Mouse (Mus musculus): ENCODE data around the gene Gm20388. TPM values are rescaled to one million over a fixed set of nuclear protein-coding genes. Genes with fewer than 3 reads are reported as not detected.

Gm20388 gene
- total RNA-seq, 1 experiment = 27.0 TPM

DNA sequence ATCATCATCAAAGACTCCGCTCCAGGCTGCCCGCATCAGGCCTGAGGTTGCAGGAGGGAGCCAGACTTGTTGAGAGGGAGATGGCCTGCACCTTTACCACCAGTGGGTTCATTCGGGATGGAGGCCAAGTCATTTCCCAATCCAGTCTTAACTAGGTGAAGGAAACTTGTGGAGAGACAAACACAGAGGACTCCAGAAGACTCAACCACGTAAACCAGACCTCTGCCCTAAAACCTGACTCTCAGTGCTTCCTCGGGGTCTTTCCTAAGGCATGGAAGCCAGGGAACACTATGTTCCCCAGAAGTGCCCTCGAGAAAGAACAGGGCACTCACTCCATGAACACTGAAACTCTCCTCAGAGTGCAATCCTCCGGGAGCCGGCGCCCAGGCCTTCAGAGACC is 1994.4 kb downstream of the Gm20388 start:
- H3K4me1 ChIP-seq (ENCODE audit: control insufficient read depth in 2 of 2, insufficient read depth in 2 of 2, low read length in 2 of 2, poor library complexity in 1 of 2) = peaks cover 12 to 35% of the 10 kb centered on the region in 2 experiments; a peak in 3 of 4 replicates
- no peak for TF ChIP-seq ZNF384 (IDR thresholded peaks at IDR 0.05; ENCODE audit: low read depth, low read length)
- no peak for TF ChIP-seq HCFC1 (IDR thresholded peaks at IDR 0.05; ENCODE audit: borderline replicate concordance, insufficient read depth, low read length)
- no peak for TF ChIP-seq CHD2 (IDR thresholded peaks at IDR 0.05; ENCODE audit: low read depth, low read length)
- no peak for TF ChIP-seq MAFK (IDR thresholded peaks at IDR 0.05; ENCODE audit: insufficient read depth, low read depth, low read length)
- no peak for TF ChIP-seq ZC3H11A (IDR thresholded peaks at IDR 0.05; ENCODE audit: borderline replicate concordance, low read depth, low read length)

DNA sequence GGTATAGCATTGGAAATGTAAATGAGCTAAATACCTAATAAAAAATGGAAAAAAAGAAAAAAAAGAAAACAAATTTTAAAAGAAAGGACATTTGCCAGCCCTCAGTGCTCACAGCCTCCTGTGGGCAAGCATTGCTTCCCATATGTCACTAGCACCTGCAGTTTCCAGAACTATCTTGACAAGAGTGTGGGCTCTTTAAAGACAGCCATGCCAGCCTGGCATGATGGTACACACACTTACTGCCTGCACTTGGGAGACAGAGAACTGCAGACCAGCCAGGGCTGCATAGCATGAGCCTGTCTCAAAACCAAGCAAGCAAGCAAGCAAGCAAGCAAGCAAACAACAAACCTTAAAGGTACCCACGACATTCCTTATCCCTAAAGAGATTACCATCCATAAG is 1994.8 kb downstream of the Gm20388 start:
- Histone ChIP-seq H3K27ac (ENCODE audit: insufficient read depth, low read depth, low read length, poor library complexity, severe bottlenecking) (no peak overlapping the region), H3K9me3 (ENCODE audit: control insufficient read depth, insufficient read depth, low read depth, low read length) (no peaks in the 10 kb centered on the region), H3K4me3 (ENCODE audit: insufficient read depth in 1 of 2, low read depth in 1 of 2, low read length in 2 of 2, poor library complexity in 1 of 2, severe bottlenecking in 1 of 2) (peak overlapping the region; percentile 92 to 95), H3K36me3 (ENCODE audit: control insufficient read depth, insufficient read depth, low read length, poor library complexity, severe bottlenecking) (peaks cover 35% of the 10 kb centered on the region), H3K4me1 (ENCODE audit: control insufficient read depth in 2 of 2, insufficient read depth in 2 of 2, low read length in 2 of 2, poor library complexity in 1 of 2) (peaks cover 12 to 36% of the 10 kb centered on the region in 2 experiments; a peak in 3 of 4 replicates), H3K9ac (ENCODE audit: insufficient read depth, low read depth, low read length, poor library complexity, severe bottlenecking) (no peak overlapping the region)
- in situ Hi-C loops (cut with MboI; ENCODE audit: low sequenced_read_pairs in 2 of 2, unreplicated experiment in 2 of 2) = no loop called here
- TF ChIP-seq ZC3H11A (IDR thresholded peaks at IDR 0.05; ENCODE audit: borderline replicate concordance, low read depth, low read length) = no peak
- no peak for TF ChIP-seq HCFC1 (IDR thresholded peaks at IDR 0.05; ENCODE audit: borderline replicate concordance, insufficient read depth, low read length)
- TF ChIP-seq ZNF384 (IDR thresholded peaks at IDR 0.05; ENCODE audit: low read depth, low read length) = no peak
- TF ChIP-seq MAFK (IDR thresholded peaks at IDR 0.05; ENCODE audit: insufficient read depth, low read depth, low read length) = no peak
- no peak for TF ChIP-seq CHD2 (IDR thresholded peaks at IDR 0.05; ENCODE audit: low read depth, low read length)
- DNase-seq (ENCODE audit: low read depth, low spot score) = no peak

More for the DNA sequence above, 1994.4 kb downstream of the Gm20388 start:
- peaks cover 36% of the 10 kb centered on the region for H3K36me3 ChIP-seq (ENCODE audit: control insufficient read depth, insufficient read depth, low read length, poor library complexity, severe bottlenecking)
- H3K27ac ChIP-seq (ENCODE audit: insufficient read depth, low read depth, low read length, poor library complexity, severe bottlenecking) = no peak overlapping the region
- H3K4me3 ChIP-seq (ENCODE audit: insufficient read depth in 1 of 2, low read depth in 1 of 2, low read length in 2 of 2, poor library complexity in 1 of 2, severe bottlenecking in 1 of 2) = peak overlapping the region; percentile 11 to 92
- no peaks in the 10 kb centered on the region for H3K9me3 ChIP-seq (ENCODE audit: control insufficient read depth, insufficient read depth, low read depth, low read length)
- H3K9ac ChIP-seq (ENCODE audit: insufficient read depth, low read depth, low read length, poor library complexity, severe bottlenecking) = peak overlapping the region; percentile 8
- DNase-seq (ENCODE audit: low read depth, low spot score) = no peak
- in situ Hi-C loops (cut with MboI; ENCODE audit: low sequenced_read_pairs in 2 of 2, unreplicated experiment in 2 of 2) = no loop called here

DNA sequence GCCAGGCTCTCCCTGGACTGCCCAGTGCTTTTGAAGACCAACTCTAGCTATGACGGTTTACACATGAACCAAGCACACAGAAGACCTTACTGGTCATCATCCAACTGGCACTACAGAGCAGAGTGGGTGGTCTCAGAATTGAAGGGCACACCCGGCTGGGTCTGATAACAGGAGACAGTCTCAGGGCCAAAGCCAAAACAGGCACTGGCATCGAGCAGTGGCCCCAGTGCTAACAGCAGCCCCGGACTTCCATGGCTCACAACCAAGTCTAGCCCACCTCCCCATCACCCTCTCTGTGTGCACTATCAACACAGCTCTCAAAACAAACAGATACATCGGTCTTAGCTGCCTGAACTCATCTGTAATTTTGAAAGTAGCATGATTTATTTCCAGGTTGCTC is 1995.2 kb downstream of the Gm20388 start:
- H3K4me3 ChIP-seq (ENCODE audit: insufficient read depth in 1 of 2, low read depth in 1 of 2, low read length in 2 of 2, poor library complexity in 1 of 2, severe bottlenecking in 1 of 2) = peak overlapping the region; percentile 92 to 95
- in situ Hi-C loops (cut with MboI; ENCODE audit: low sequenced_read_pairs in 2 of 2, unreplicated experiment in 2 of 2) = no loop called here
- H3K9ac ChIP-seq (ENCODE audit: insufficient read depth, low read depth, low read length, poor library complexity, severe bottlenecking) = peak overlapping the region; percentile 93
- peaks cover 33% of the 10 kb centered on the region for H3K36me3 ChIP-seq (ENCODE audit: control insufficient read depth, insufficient read depth, low read length, poor library complexity, severe bottlenecking)
- no peak for DNase-seq (ENCODE audit: low read depth, low spot score)
- no peak overlapping the region for H3K27ac ChIP-seq (ENCODE audit: insufficient read depth, low read depth, low read length, poor library complexity, severe bottlenecking)
- H3K9me3 ChIP-seq (ENCODE audit: control insufficient read depth, insufficient read depth, low read depth, low read length) = no peaks in the 10 kb centered on the region
- H3K4me1 ChIP-seq (ENCODE audit: control insufficient read depth in 2 of 2, insufficient read depth in 2 of 2, low read length in 2 of 2, poor library complexity in 1 of 2) = peaks cover 12 to 35% of the 10 kb centered on the region in 2 experiments; a peak in 3 of 4 replicates
- TF ChIP-seq HCFC1 (IDR thresholded peaks at IDR 0.05; ENCODE audit: borderline replicate concordance, insufficient read depth, low read length) (no peak), CHD2 (IDR thresholded peaks at IDR 0.05; ENCODE audit: low read depth, low read length) (no peak), MAFK (IDR thresholded peaks at IDR 0.05; ENCODE audit: insufficient read depth, low read depth, low read length) (no peak), ZNF384 (IDR thresholded peaks at IDR 0.05; ENCODE audit: low read depth, low read length) (no peak), ZC3H11A (IDR thresholded peaks at IDR 0.05; ENCODE audit: borderline replicate concordance, low read depth, low read length) (no peak)

DNA sequence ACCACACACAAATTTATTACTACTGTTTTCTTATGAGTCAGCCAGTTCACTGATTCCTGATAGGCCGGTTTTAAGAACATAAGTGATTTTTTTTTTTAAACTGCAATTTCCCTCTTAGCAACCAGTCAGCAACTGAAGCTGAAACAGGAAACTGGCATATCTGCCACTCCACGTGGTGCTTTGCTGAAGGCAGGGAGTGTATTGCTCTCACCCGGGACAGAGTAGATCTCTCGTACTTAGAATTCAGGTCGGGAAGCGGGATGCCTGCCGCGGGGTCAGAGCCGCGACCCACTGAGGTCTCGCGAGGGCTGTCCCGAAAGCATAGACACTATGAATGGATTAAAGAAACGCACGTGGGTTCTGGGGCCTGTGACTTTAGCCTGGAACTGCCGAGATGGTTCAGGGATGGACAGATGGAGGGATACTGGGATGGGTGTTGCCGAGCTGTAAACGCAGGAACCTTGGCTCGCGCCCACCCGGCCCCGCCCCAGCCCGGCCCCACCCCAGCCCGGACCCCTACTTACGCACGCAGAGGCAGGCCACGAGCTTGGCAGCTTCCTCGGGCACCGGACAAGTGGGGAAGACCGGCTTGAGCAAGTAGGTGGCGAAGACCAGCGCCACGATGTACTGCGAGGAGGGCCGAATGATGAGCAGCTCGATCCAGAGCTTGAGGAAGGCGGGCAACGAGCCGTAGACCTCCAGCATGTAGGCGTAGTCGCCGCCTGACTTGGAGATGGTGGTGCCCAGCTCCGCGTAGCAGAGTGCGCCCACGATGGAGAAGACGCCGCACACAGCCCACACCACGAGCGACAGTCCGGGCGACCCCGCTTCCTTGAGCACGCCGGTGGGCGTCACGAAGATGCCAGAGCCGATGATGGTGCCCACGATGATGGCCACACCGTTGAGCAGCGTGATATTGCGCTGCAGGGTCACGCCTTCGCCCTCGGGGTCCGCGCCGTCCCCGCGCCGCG is 1996.2 kb downstream of the Gm20388 start:
- peaks cover 27% of the 10 kb centered on the region for H3K36me3 ChIP-seq (ENCODE audit: control insufficient read depth, insufficient read depth, low read length, poor library complexity, severe bottlenecking)
- no peaks in the 10 kb centered on the region for H3K9me3 ChIP-seq (ENCODE audit: control insufficient read depth, insufficient read depth, low read depth, low read length)
- H3K4me1 ChIP-seq (ENCODE audit: control insufficient read depth in 2 of 2, insufficient read depth in 2 of 2, low read length in 2 of 2, poor library complexity in 1 of 2) = peaks cover 12 to 28% of the 10 kb centered on the region in 2 experiments; a peak in 3 of 4 replicates
- H3K9ac ChIP-seq (ENCODE audit: insufficient read depth, low read depth, low read length, poor library complexity, severe bottlenecking) = peak overlapping the region; percentile 93
- no peak for DNase-seq (ENCODE audit: low read depth, low spot score)
- in situ Hi-C loops (cut with MboI; ENCODE audit: low sequenced_read_pairs in 2 of 2, unreplicated experiment in 2 of 2) = no loop called here
- peak overlapping the region; percentile 92 to 95 for H3K4me3 ChIP-seq (ENCODE audit: insufficient read depth in 1 of 2, low read depth in 1 of 2, low read length in 2 of 2, poor library complexity in 1 of 2, severe bottlenecking in 1 of 2)
- H3K27ac ChIP-seq (ENCODE audit: insufficient read depth, low read depth, low read length, poor library complexity, severe bottlenecking) = no peak overlapping the region
- TF ChIP-seq MAFK (IDR thresholded peaks at IDR 0.05; ENCODE audit: insufficient read depth, low read depth, low read length) (no peak), CHD2 (IDR thresholded peaks at IDR 0.05; ENCODE audit: low read depth, low read length) (peak; percentile 55; the same call in 1 of the 2 replicates)
